Mouse (Mus musculus) midbrain, embryonic 10.5 days (tissue): ENCODE results near the gene Macrod2. TPM values are rescaled to one million over a fixed set of nuclear protein-coding genes. Genes with fewer than 3 reads are reported as not detected.

Source experiments
- DNase-seq: peaks from one replicate; pipeline ENCODE4 v3.0.0-alpha.2; 2017; ENCODE audit warnings: low spot score
- H3K27ac ChIP-seq: fragments of 300-500 bp; sonication (generic); replicated peaks from 2 replicates; pipeline ENCODE4 v1.5.1; 2016; ENCODE audit warnings: mild to moderate bottlenecking
- H3K27me3 ChIP-seq: fragments of 300-500 bp; sonication (generic); 2 replicates; pipeline ENCODE4 v1.6.1; 2016; ENCODE audit warnings: low read depth, mild to moderate bottlenecking; ENCODE audit not compliant: poor library complexity, severe bottlenecking
- H3K36me3 ChIP-seq: fragments of 300-500 bp; sonication (generic); 2 replicates; pipeline ENCODE4 v1.6.1; 2016; ENCODE audit warnings: mild to moderate bottlenecking, moderate library complexity
- H3K4me1 ChIP-seq: fragments of 300-500 bp; sonication (generic); 2 replicates; pipeline ENCODE4 v1.6.1; 2016
- H3K4me3 ChIP-seq: fragments of 300-500 bp; sonication (generic); 2 replicates; pipeline ENCODE4 v1.5.1; 2016; ENCODE audit warnings: mild to moderate bottlenecking, moderate library complexity
- H3K9me3 ChIP-seq: fragments of 300-500 bp; sonication (generic); replicated peaks from 2 replicates; pipeline ENCODE4 v1.6.1; 2016; ENCODE audit warnings: mild to moderate bottlenecking
- WGBS: fragments of 180-500 bp; shearing (Covaris S2); methylation state at CpG from one replicate; pipeline ENCODE4 v1.1.7; 2016; 5-methylcytosine and 5-hydroxymethylcytosine counted together
- polyA plus RNA-seq: library from polyadenylated mRNA; unstranded; fragments of >200 nt; fragmentation: Nextera tagmentation; extraction: Ambion mirVana; gene quantifications from 2 replicates; pipeline ENCODE4 v1.2.1, GENCODE M21; 2016

Gene Macrod2
- polyA plus RNA-seq, 1 experiment from 2014 or later: 39.4 TPM

GRCm38 (mm10) chr2:141008458-141008857 lies 613.3 kb downstream of the Macrod2 start:
- no peak for DNase-seq
- Histone ChIP-seq H3K9me3 (no peaks in the 10 kb centered on the region), H3K4me3 (no peak overlapping the region), H3K27me3 (no peaks in the 10 kb centered on the region), H3K36me3 (no peaks in the 10 kb centered on the region), H3K27ac (no peak overlapping the region), H3K4me1 (peaks cover 23% of the 10 kb centered on the region)
- 90% methylated on average over 1 of the region's 1 CpGs for WGBS

GRCm38 (mm10) chr2:141013443-141014165 lies 618.5 kb downstream of the Macrod2 start:
- DNase-seq: no peak
- WGBS: 70% methylated on average over 8 of the region's 8 CpGs
- no peaks in the 10 kb centered on the region for H3K27me3 ChIP-seq

GRCm38 (mm10) chr2:141022971-141023370 lies 627.9 kb downstream of the Macrod2 start:
- WGBS: 83% methylated on average over 4 of the region's 4 CpGs

More at GRCm38 (mm10) chr2:141013443-141014165, 618.5 kb downstream of the Macrod2 start:
- no peaks in the 10 kb centered on the region for H3K9me3 ChIP-seq
- no peak overlapping the region for H3K4me3 ChIP-seq
- no peak overlapping the region for H3K27ac ChIP-seq
- H3K4me1 ChIP-seq: peaks cover 9% of the 10 kb centered on the region
- no peaks in the 10 kb centered on the region for H3K36me3 ChIP-seq

GRCm38 (mm10) chr2:141023916-141024315 lies 628.8 kb downstream of the Macrod2 start:
- DNase-seq: no peak
- 76% methylated on average over 7 of the region's 7 CpGs for WGBS
- no peaks in the 10 kb centered on the region for H3K9me3 ChIP-seq
- no peak overlapping the region for H3K4me3 ChIP-seq
- H3K36me3 ChIP-seq: no peaks in the 10 kb centered on the region
- H3K4me1 ChIP-seq: peaks cover 16% of the 10 kb centered on the region
- no peaks in the 10 kb centered on the region for H3K27me3 ChIP-seq
- H3K27ac ChIP-seq: no peak overlapping the region

More at GRCm38 (mm10) chr2:141022971-141023370, 627.9 kb downstream of the Macrod2 start:
- H3K9me3 ChIP-seq: no peaks in the 10 kb centered on the region
- no peak overlapping the region for H3K4me3 ChIP-seq
- no peak overlapping the region for H3K27ac ChIP-seq
- no peaks in the 10 kb centered on the region for H3K36me3 ChIP-seq
- peaks cover 16% of the 10 kb centered on the region for H3K4me1 ChIP-seq
- no peaks in the 10 kb centered on the region for H3K27me3 ChIP-seq
- DNase-seq: no peak

GRCm38 (mm10) chr2:141024316-141025043 lies 629.4 kb downstream of the Macrod2 start:
- Histone ChIP-seq H3K4me1 (peaks cover 16% of the 10 kb centered on the region), H3K36me3 (no peaks in the 10 kb centered on the region), H3K4me3 (no peak overlapping the region), H3K9me3 (no peaks in the 10 kb centered on the region), H3K27ac (no peak overlapping the region), H3K27me3 (no peaks in the 10 kb centered on the region)
- DNase-seq: no peak
- 72% methylated on average over 6 of the region's 6 CpGs for WGBS

GRCm38 (mm10) chr2:141056685-141057454 lies 661.8 kb downstream of the Macrod2 start:
- 7% methylated on average over 4 of the region's 4 CpGs for WGBS
- H3K9me3 ChIP-seq: no peaks in the 10 kb centered on the region
- no peaks in the 10 kb centered on the region for H3K36me3 ChIP-seq
- peaks cover 43% of the 10 kb centered on the region for H3K4me1 ChIP-seq
- peak; percentile 67 for DNase-seq
- peak overlapping the region; percentile 63 for H3K27ac ChIP-seq
- no peaks in the 10 kb centered on the region for H3K27me3 ChIP-seq
- H3K4me3 ChIP-seq: peak overlapping the region; percentile 11; the same call in 1 of the 2 replicates

- H3K9me3 ChIP-seq: no peaks in the 10 kb centered on the region
- H3K27me3 ChIP-seq: no peaks in the 10 kb centered on the region
- DNase-seq: no peak
- no peaks in the 10 kb centered on the region for H3K36me3 ChIP-seq
- peak overlapping the region; percentile 11; the same call in 1 of the 2 replicates for H3K4me3 ChIP-seq
- peak overlapping the region; percentile 63 for H3K27ac ChIP-seq
- WGBS: 23% methylated on average over 4 of the region's 4 CpGs
- peaks cover 37% of the 10 kb centered on the region for H3K4me1 ChIP-seq
These were observed 662.3 kb downstream of the Macrod2 start for GRCm38 (mm10) chr2:141057455-141057833.

- no peak overlapping the region for H3K4me3 ChIP-seq
- DNase-seq: no peak
- WGBS: 58% methylated on average over 8 of the region's 8 CpGs
- no peaks in the 10 kb centered on the region for H3K36me3 ChIP-seq
- H3K4me1 ChIP-seq: peaks cover 45% of the 10 kb centered on the region
- H3K27me3 ChIP-seq: no peaks in the 10 kb centered on the region; the same call in 1 of the 2 replicates
- no peaks in the 10 kb centered on the region for H3K9me3 ChIP-seq
- peak overlapping the region; percentile 65; the same call in 1 of the 2 replicates for H3K27ac ChIP-seq
These were observed 679.1 kb downstream of the Macrod2 start for GRCm38 (mm10) chr2:141073981-141074855.

GRCm38 (mm10) chr2:141078221-141078620 lies 683.1 kb downstream of the Macrod2 start:
- no peak overlapping the region for H3K27ac ChIP-seq
- no peaks in the 10 kb centered on the region; the same call in 1 of the 2 replicates for H3K27me3 ChIP-seq
- H3K4me3 ChIP-seq: no peak overlapping the region
- peaks cover 22% of the 10 kb centered on the region for H3K4me1 ChIP-seq
- no peak for DNase-seq
- peaks cover 5% of the 10 kb centered on the region; the same call in 1 of the 2 replicates for H3K9me3 ChIP-seq
- H3K36me3 ChIP-seq: no peaks in the 10 kb centered on the region

GRCm38 (mm10) chr2:141091320-141091719 lies 696.2 kb downstream of the Macrod2 start:
- Histone ChIP-seq H3K4me3 (no peak overlapping the region), H3K9me3 (no peaks in the 10 kb centered on the region), H3K36me3 (no peaks in the 10 kb centered on the region), H3K4me1 (no peaks in the 10 kb centered on the region), H3K27ac (no peak overlapping the region), H3K27me3 (no peaks in the 10 kb centered on the region)
- WGBS: 85% methylated on average over 3 of the region's 3 CpGs
- DNase-seq: no peak

- no peak overlapping the region for H3K4me3 ChIP-seq
- 66% methylated on average over 1 of the region's 1 CpGs for WGBS
- H3K27ac ChIP-seq: no peak overlapping the region
- no peaks in the 10 kb centered on the region for H3K27me3 ChIP-seq
- H3K4me1 ChIP-seq: no peaks in the 10 kb centered on the region
- no peaks in the 10 kb centered on the region for H3K36me3 ChIP-seq
- no peak for DNase-seq
- H3K9me3 ChIP-seq: no peaks in the 10 kb centered on the region
These were observed 722.5 kb downstream of the Macrod2 start for GRCm38 (mm10) chr2:141117579-141117978.

GRCm38 (mm10) chr2:141123875-141124274 lies 728.8 kb downstream of the Macrod2 start:
- H3K9me3 ChIP-seq: no peaks in the 10 kb centered on the region
- no peak overlapping the region for H3K27ac ChIP-seq
- no peak for DNase-seq
- H3K36me3 ChIP-seq: no peaks in the 10 kb centered on the region
- no peaks in the 10 kb centered on the region for H3K27me3 ChIP-seq
- 96% methylated on average over 1 of the region's 1 CpGs for WGBS
- no peaks in the 10 kb centered on the region for H3K4me1 ChIP-seq
- H3K4me3 ChIP-seq: no peak overlapping the region
